Mouse (Mus musculus) heart, embryonic 11.5 days (tissue): ENCODE data around the gene Klc3. TPM values are rescaled to one million over a fixed set of nuclear protein-coding genes. Genes with fewer than 3 reads are reported as not detected.

Experiments used
- ATAC-seq: fragments of 200-750 bp; cut with Nextera tagmentation; replicated peaks from 2 replicates; pipeline ENCODE4 v1.8.0; 2017; ENCODE audit warnings: moderate library complexity; ENCODE audit not compliant: insufficient number of reproducible peaks, low FRiP score, low TSS enrichment
- H3K27ac ChIP-seq: fragments of 300-500 bp; sonication (generic); 2 replicates; pipeline ENCODE4 v1.5.1; 2014; ENCODE audit warnings: mild to moderate bottlenecking, low read depth, low read length
- H3K27me3 ChIP-seq: fragments of 300-500 bp; sonication (generic); 2 replicates; pipeline ENCODE4 v1.6.1; 2014; ENCODE audit warnings: mild to moderate bottlenecking, low read length, mixed read lengths; ENCODE audit not compliant: control insufficient read depth, insufficient read depth
- H3K36me3 ChIP-seq: fragments of 300-500 bp; sonication (generic); 2 replicates; pipeline ENCODE4 v1.6.1; 2014; ENCODE audit warnings: mild to moderate bottlenecking, low read length, moderate library complexity, mixed read lengths; ENCODE audit not compliant: control insufficient read depth, insufficient read depth
- H3K4me1 ChIP-seq: fragments of 300-500 bp; sonication (generic); 2 replicates; pipeline ENCODE4 v1.6.1; 2014; ENCODE audit warnings: low read length; ENCODE audit not compliant: control insufficient read depth, insufficient read depth
- H3K4me2 ChIP-seq: fragments of 300-500 bp; sonication (generic); 2 replicates; pipeline ENCODE4 v1.6.1; 2014; ENCODE audit warnings: mild to moderate bottlenecking, moderate library complexity
- H3K4me3 ChIP-seq: fragments of 300-500 bp; sonication (generic); 2 replicates; pipeline ENCODE4 v1.5.1; 2014; ENCODE audit warnings: low read depth, low read length
- H3K9ac ChIP-seq: fragments of 300-500 bp; sonication (generic); 2 replicates; pipeline ENCODE4 v1.6.1; 2014; ENCODE audit warnings: mild to moderate bottlenecking, low read depth, low read length, moderate library complexity
- H3K9me3 ChIP-seq: fragments of 300-500 bp; sonication (generic); replicated peaks from 2 replicates; pipeline ENCODE4 v1.6.1; 2016; ENCODE audit warnings: low read length; ENCODE audit not compliant: control insufficient read depth
- WGBS: fragments of 180-500 bp; shearing (Covaris S2); extraction: QIAGEN DNeasy Blood & Tissue Kit; methylation state at CpG from one replicate; pipeline ENCODE4 v1.1.7; 2014; ENCODE audit not compliant: insufficient replicate concordance; 5-methylcytosine and 5-hydroxymethylcytosine counted together
- microRNA counts: library from miRNA; unstranded; fragments of <30 nt; microRNA quantifications from one replicate; lab custom pipeline; 2015
- microRNA-seq: library from miRNA; unstranded; fragments of <30 nt; microRNA quantifications from one replicate; pipeline ENCODE4, GENCODE M21; 2016; ENCODE audit warnings: borderline number of aligned reads
- polyA plus RNA-seq: library from polyadenylated mRNA; unstranded; fragments of >200 nt; fragmentation: Nextera tagmentation; extraction: Ambion mirVana; gene quantifications from 2 replicates; pipeline ENCODE4 v1.2.1, GENCODE M21; 2014

Klc3 gene
- polyA plus RNA-seq, 1 experiment from 2014 or later: 3.7 TPM

DNA sequence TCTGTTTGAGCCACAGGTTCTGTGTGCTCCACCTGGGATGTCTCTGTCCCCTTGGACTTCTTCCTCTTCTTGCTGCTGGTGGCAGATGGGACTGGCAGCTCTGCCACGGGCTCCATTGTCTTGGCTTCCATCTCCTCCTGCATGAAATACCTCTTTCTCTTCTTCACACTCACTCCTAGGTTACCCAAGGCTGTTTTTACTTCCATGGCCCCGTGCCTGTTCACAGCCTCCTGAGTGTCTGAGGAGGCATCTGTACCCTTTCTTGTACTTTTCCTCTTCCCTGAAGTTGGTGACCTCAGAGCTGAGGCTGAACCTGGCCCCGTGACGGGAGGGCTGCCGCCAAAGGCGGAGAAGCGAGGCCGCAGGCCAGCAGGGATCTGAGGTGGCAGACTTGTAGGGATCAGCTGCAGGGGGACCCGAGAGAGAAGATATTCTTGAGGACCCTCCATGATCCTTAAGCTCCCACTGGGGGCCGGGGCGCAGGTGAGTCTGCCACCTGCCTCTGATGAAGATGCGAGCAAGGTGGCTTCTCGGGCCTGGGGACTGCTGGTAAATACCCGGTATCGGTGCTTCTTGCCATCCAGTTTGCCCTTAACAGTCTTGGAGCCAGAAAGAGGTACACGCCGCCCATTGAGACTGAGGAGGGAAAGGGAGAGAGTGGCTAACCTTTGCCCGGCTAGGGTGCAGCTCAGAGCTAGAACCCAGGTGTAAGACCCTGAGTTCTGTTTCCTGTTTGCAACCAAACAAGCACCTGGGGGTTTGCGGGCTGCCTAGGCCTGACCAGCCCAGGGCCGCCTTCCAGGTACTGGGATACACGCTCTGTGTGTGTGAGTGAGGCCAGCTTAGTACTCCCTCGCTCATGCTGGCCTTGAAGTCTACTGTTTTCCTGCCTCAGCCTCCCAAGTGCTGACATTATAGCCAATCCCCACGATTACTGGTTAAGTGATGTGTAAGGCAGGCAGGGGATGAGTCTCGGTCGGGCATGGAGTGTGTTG, 46.2 kb downstream of the Klc3 start:
- no peak for ATAC-seq
- Histone ChIP-seq H3K4me1 (peaks cover 16% of the 10 kb centered on the region), H3K4me3 (peak overlapping the region; percentile 71; the same call in 1 of the 2 replicates), H3K4me2 (peak overlapping the region; percentile 99; the same call in 1 of the 2 replicates), H3K9ac (peak overlapping the region; percentile 71; the same call in 1 of the 2 replicates), H3K36me3 (peaks cover 13% of the 10 kb centered on the region), H3K27me3 (no peaks in the 10 kb centered on the region), H3K9me3 (no peaks in the 10 kb centered on the region), H3K27ac (no peak overlapping the region)
- 91% methylated on average over 25 of the region's 25 CpGs for WGBS

DNA sequence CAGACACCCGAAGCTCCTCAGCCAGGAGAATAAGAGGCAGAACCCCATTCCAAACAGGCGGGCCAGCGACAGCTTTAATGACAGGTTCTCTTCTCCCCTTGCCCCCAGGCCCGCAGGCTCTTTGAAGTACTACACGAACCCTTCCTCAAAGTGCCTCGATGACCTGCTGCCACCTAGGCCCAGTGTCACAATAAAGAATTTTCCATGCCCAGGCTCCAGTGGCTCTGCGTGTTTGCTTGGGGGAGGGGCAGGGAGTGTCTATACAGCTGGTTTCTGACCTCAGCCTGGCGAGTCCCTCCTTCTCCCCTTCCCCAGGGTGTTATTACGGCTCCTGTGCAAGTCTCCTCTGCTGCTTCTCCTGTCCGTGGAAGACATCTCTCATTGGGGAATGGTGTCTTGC, 47.6 kb downstream of the Klc3 start:
- Histone ChIP-seq H3K27ac (no peak overlapping the region), H3K4me1 (peaks cover 8% of the 10 kb centered on the region), H3K9me3 (no peaks in the 10 kb centered on the region), H3K4me3 (no peak overlapping the region), H3K27me3 (no peaks in the 10 kb centered on the region), H3K36me3 (peaks cover 18% of the 10 kb centered on the region), H3K4me2 (no peak overlapping the region), H3K9ac (no peak overlapping the region)
- ATAC-seq: no peak
- WGBS: 77% methylated on average over 10 of the region's 10 CpGs

- 83% methylated on average over 5 of the region's 5 CpGs for WGBS
- Histone ChIP-seq H3K9me3 (no peaks in the 10 kb centered on the region), H3K4me3 (no peak overlapping the region), H3K27me3 (no peaks in the 10 kb centered on the region), H3K27ac (no peak overlapping the region), H3K4me2 (no peak overlapping the region), H3K4me1 (peaks cover 4% of the 10 kb centered on the region), H3K9ac (no peak overlapping the region), H3K36me3 (peaks cover 21% of the 10 kb centered on the region)
- no peak for ATAC-seq
Measured at GRCm38 (mm10) chr7:19354991-19355390, 48.9 kb downstream of the Klc3 start.

GRCm38 (mm10) chr7:19350221-19350620, 53.7 kb downstream of the Klc3 start:
- Histone ChIP-seq H3K27ac (no peak overlapping the region), H3K9ac (no peak overlapping the region), H3K36me3 (peaks cover 19% of the 10 kb centered on the region), H3K4me3 (no peak overlapping the region), H3K9me3 (no peaks in the 10 kb centered on the region), H3K4me2 (no peak overlapping the region), H3K4me1 (peaks cover 8% of the 10 kb centered on the region), H3K27me3 (no peaks in the 10 kb centered on the region)
- no peak for ATAC-seq
- 91% methylated on average over 8 of the region's 8 CpGs for WGBS

DNA sequence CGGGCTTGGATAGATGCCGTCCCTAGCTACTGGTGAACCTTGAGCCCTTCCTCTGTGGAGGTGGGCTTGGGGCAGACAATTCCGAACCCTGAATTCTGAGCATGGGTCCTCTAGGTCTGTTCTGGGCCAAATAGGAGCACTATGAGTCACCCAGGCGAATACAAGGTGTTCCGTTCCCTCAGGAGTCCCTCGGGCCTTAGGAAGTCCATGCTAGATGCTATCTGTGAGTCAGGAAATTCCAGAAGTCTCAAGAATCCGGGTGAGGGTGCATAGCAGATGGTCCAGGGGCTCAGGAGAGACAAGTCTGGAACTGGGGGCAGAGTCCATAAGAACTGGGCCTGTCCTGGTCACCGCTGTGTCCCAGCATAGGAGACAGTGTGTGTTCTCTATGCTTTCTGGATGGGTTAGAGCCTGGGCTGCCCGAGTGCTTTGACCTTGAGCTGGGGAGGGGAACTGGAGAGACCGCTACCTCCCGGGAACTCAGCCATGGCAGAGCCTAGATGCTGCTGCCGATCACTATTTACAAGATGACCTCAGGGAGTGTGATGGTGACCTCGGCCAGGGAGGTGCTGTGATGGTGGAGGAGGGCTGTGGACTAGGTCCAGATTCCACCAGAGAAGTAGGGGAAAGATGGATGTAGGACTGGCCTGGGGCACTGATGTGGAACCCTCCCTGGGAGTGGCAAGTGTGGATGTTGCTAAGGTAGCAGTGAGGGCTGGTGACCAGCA, 54.6 kb downstream of the Klc3 start:
- Histone ChIP-seq H3K4me3 (no peak overlapping the region), H3K4me2 (no peak overlapping the region), H3K4me1 (peaks cover 10% of the 10 kb centered on the region), H3K9me3 (no peaks in the 10 kb centered on the region), H3K36me3 (peaks cover 19% of the 10 kb centered on the region), H3K27me3 (no peaks in the 10 kb centered on the region), H3K9ac (peak overlapping the region; percentile 39; the same call in 1 of the 2 replicates), H3K27ac (no peak overlapping the region)
- no peak for ATAC-seq
- WGBS: 78% methylated on average over 13 of the region's 13 CpGs

- H3K4me3 ChIP-seq: peak overlapping the region; percentile 70
- WGBS: under 1% methylated on average over 31 of the region's 31 CpGs
- peak overlapping the region; percentile 71 for H3K27ac ChIP-seq
- H3K4me2 ChIP-seq: peak overlapping the region; percentile 87
- no peaks in the 10 kb centered on the region for H3K9me3 ChIP-seq
- H3K36me3 ChIP-seq: 0 out of 2 replicates have a peak, but pooled peaks cover 8% of the 10 kb centered on the region
- H3K9ac ChIP-seq: peak overlapping the region; percentile 76
- peaks cover 3% of the 10 kb centered on the region; the same call in 1 of the 2 replicates for H3K27me3 ChIP-seq
- ATAC-seq: peak; percentile 90
- peaks cover 25% of the 10 kb centered on the region for H3K4me1 ChIP-seq
Measured at GRCm38 (mm10) chr7:19344938-19345471, 58.9 kb downstream of the Klc3 start.

MicroRNAs encoded within 50 kb of the gene (microRNA counts, 519-probe panel; counts per million panel counts)
- microRNA mmu-miR-343 (lab: Ali Mortazavi, UCI): 32.2 counts per million

Small RNA genes within 50 kb of the gene (microRNA-seq; reads per million reads assigned to microRNA genes)
- not detected for gene Mir343

Other genes starting within 250 kb of the Klc3 start
- gene Gipr, start 238.0 kb downstream of the Klc3 start, polyA plus RNA-seq: 9.0 and 10.8 TPM in 2 replicates
- 5.4 and 6.9 TPM in 2 replicates for gene Eml2, start 227.7 kb downstream of the Klc3 start, polyA plus RNA-seq
- 1.3 and 1.4 TPM in 2 replicates for gene Gpr4, start 191.6 kb downstream of the Klc3 start, polyA plus RNA-seq
- 41.2 and 41.6 TPM in 2 replicates for gene Opa3, start 175.8 kb downstream of the Klc3 start, polyA plus RNA-seq
- 61.9 and 102 TPM in 2 replicates for gene Vasp, start 132.3 kb downstream of the Klc3 start, polyA plus RNA-seq
- gene Ppm1n, start 124.0 kb downstream of the Klc3 start, polyA plus RNA-seq: 0.34 TPM in 1 of 2 replicates, not detected in the other
- 25.3 and 31.2 TPM in 2 replicates for gene Rtn2, start 121.5 kb downstream of the Klc3 start, polyA plus RNA-seq
- 0.11 and 0.17 TPM in 2 replicates for gene Fosb, start 94.1 kb downstream of the Klc3 start, polyA plus RNA-seq
- 72.5 and 74.5 TPM in 2 replicates for gene Ercc1, start 59.3 kb downstream of the Klc3 start, polyA plus RNA-seq
- gene Cd3eap, start 44.6 kb downstream of the Klc3 start, polyA plus RNA-seq: 17.6 and 18.9 TPM in 2 replicates
- 12.4 and 17.6 TPM in 2 replicates for gene Ppp1r13l, start 44.4 kb downstream of the Klc3 start, polyA plus RNA-seq
- gene Ercc2, start 22.1 kb downstream of the Klc3 start, polyA plus RNA-seq: 6.1 and 6.6 TPM in 2 replicates
- gene Ckm, start 672 bp upstream of the Klc3 start, polyA plus RNA-seq: 11.0 and 13.3 TPM in 2 replicates
- gene Mark4, start 54.7 kb upstream of the Klc3 start, polyA plus RNA-seq: 8.0 and 9.7 TPM in 2 replicates
- 2.2 and 2.7 TPM in 2 replicates for gene Exoc3l2, start 59.2 kb upstream of the Klc3 start, polyA plus RNA-seq
- gene Bloc1s3, start 104.3 kb upstream of the Klc3 start, polyA plus RNA-seq: 1.2 TPM in 2 replicates
- 77.0 and 79.0 TPM in 2 replicates for gene Trappc6a, start 104.3 kb upstream of the Klc3 start, polyA plus RNA-seq
- 0.15 TPM in 1 of 2 replicates, not detected in the other for gene Nkpd1, start 113.7 kb upstream of the Klc3 start, polyA plus RNA-seq
- 2.3 and 5.2 TPM in 2 replicates for gene Ppp1r37, start 159.0 kb upstream of the Klc3 start, polyA plus RNA-seq
- gene Zfp296, start 173.2 kb upstream of the Klc3 start, polyA plus RNA-seq: 0.30 TPM in 1 of 2 replicates, not detected in the other
- 141 and 157 TPM in 2 replicates for gene Gemin7, start 173.5 kb upstream of the Klc3 start, polyA plus RNA-seq
- gene Clasrp, start 200.4 kb upstream of the Klc3 start, polyA plus RNA-seq: 33.2 and 34.3 TPM in 2 replicates
- 3.3 and 3.7 TPM in 2 replicates for gene Relb, start 225.3 kb upstream of the Klc3 start, polyA plus RNA-seq